Mouse (Mus musculus): ENCODE data around the gene Mfsd14a.

DNA sequence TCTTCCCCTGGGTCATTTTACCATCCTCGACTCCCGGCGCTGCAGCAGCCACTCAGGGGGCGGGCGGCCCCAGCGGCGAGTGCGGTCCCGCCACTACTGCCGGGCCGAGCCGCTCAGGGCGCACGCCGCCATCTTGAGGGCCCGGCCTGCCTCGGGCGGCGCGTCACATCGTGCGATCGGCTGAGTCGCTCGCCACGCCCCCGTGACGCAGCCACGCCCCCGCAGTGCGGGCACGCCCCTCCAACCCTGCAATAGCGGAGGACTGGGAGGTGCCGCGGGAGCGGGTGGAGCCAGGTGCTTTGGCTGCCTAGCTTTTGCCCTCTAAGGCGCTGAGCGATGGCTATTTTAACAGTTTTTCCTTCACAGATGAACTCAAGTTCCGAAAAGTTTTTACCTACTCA lies at the start of gene Mfsd14a:
- TF ChIP-seq ZKSCAN1 (IDR thresholded peaks at IDR 0.05; ENCODE audit: low read depth, low read length) = no peak
- peak; percentile 71 for TF ChIP-seq TCF12 (IDR thresholded peaks at IDR 0.05; ENCODE audit: low read depth, low read length)
- no peak for TF ChIP-seq EP300 (IDR thresholded peaks at IDR 0.05; ENCODE audit: low read depth in 1 of 2, low read length in 2 of 2)

Measured in MEL (cell line).